ENCODE assay signal across 12 mouse cellular contexts in the genomic region with DNA sequence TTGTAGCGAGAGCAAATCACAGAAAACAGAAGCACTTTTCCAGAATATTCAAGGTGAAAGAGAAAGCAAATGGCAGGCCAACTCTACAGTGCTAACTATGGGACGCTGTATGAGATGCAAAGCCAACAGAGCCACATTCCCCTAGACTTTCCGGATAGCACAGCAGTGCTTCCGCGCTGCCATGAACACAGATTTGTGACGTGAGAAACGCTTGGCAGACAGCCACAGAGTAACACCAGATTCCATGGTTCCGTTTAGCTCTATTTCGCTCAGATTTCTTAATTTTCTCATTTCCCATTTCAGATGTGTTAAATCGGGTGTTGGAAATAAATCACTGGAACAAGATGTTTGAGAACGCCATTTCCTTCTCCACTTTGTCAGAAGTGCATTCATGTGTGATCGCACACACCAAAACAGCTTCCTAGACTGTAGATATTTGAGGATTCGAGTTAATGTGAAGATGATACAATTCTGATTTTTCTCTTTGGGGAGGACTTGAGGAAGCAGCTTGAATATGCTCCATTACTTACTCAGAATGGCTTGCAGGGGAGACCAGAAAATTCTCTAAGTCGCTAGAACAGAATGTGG.
DNase-seq lines count a peak whose midpoint lies in the region; ATAC-seq and TF ChIP-seq lines count a peak whose summit lies in the region.
"Had no signal": no experiment of that assay in that cellular context is flagged by ENCODE, and none has a peak within 500 bp of the region (broad histone marks: within the 10 kb centered on the region; RNA-seq: fewer than 3 reads in every experiment).

No protein-coding gene starts in this region.

- H3K9ac ChIP-seq in midbrain, postnatal 0 days (replicated peaks; ENCODE audit: low read length, poor library complexity, severe bottlenecking): no peak overlapping the region
- H3K9ac ChIP-seq in midbrain, embryonic 15.5 days: no peak overlapping the region
- H3K9ac ChIP-seq: embryonic facial prominence, embryonic 12.5 days; midbrain, embryonic 13.5 days had no signal

- 89% methylated on average over 14 of the region's 14 CpGs for WGBS in midbrain, postnatal 0 days
- 86% methylated on average over 14 of the region's 14 CpGs for WGBS in midbrain, embryonic 15.5 days

- no peak for ATAC-seq in midbrain, postnatal 0 days (ENCODE audit: low FRiP score)
- no peak for ATAC-seq in midbrain, embryonic 15.5 days (replicated peaks)
- no peak for ATAC-seq in granulocyte monocyte progenitor cell, adult 5-6 weeks (replicated peaks; ENCODE audit: poor library complexity, severe bottlenecking)
- ATAC-seq: CD4-positive, CD25-positive, alpha-beta regulatory T cell, adult 4 months; midbrain, embryonic 13.5 days had no signal

- no peaks in the 10 kb centered on the region for H3K9me3 ChIP-seq in midbrain, postnatal 0 days (ENCODE audit: low read length)
- H3K9me3 ChIP-seq in midbrain, embryonic 15.5 days: no peaks in the 10 kb centered on the region
- H3K9me3 ChIP-seq: embryonic facial prominence, embryonic 12.5 days; midbrain, embryonic 13.5 days had no signal

- H3K4me1 ChIP-seq in midbrain, postnatal 0 days (ENCODE audit: insufficient read depth, low read length): no peaks in the 10 kb centered on the region
- no peaks in the 10 kb centered on the region for H3K4me1 ChIP-seq in midbrain, embryonic 15.5 days
- H3K4me1 ChIP-seq: embryonic facial prominence, embryonic 12.5 days; midbrain, embryonic 13.5 days had no signal

- no peak overlapping the region for H3K27ac ChIP-seq in gastrocnemius, adult 2 months
- no peak overlapping the region for H3K27ac ChIP-seq in midbrain, postnatal 0 days (ENCODE audit: low read depth, low read length)
- no peak overlapping the region for H3K27ac ChIP-seq in midbrain, embryonic 15.5 days
- H3K27ac ChIP-seq: embryonic facial prominence, embryonic 12.5 days; midbrain, embryonic 13.5 days; stomach, postnatal 0 days had no signal

- no peak for TF ChIP-seq CTCF in gastrocnemius, adult 2 months (IDR thresholded peaks at IDR 0.05)
- no peak for TF ChIP-seq CTCF in midbrain, postnatal 0 days (IDR thresholded peaks at IDR 0.05)

- intact Hi-C loops in gastrocnemius, adult 2 months (cut with DNase I): no loop called here
- intact Hi-C loops in gastrocnemius, postnatal 14 days (cut with DNase I; ENCODE audit: low total_unique reads): no loop called here
- intact Hi-C loops in left cerebral cortex, postnatal 10 days (cut with DNase I): no loop called here

- H3K27me3 ChIP-seq in midbrain, postnatal 0 days (ENCODE audit: insufficient read depth, low read length): no peaks in the 10 kb centered on the region
- H3K27me3 ChIP-seq in midbrain, embryonic 15.5 days (replicated peaks): no peaks in the 10 kb centered on the region
- H3K27me3 ChIP-seq: embryonic facial prominence, embryonic 12.5 days; midbrain, embryonic 13.5 days had no signal

- peak overlapping the region; percentile 36 for H3K4me3 ChIP-seq in gastrocnemius, adult 2 months
- no peak overlapping the region for H3K4me3 ChIP-seq in midbrain, postnatal 0 days (ENCODE audit: low read depth, low read length)
- H3K4me3 ChIP-seq in midbrain, embryonic 15.5 days: no peak overlapping the region
- H3K4me3 ChIP-seq: embryonic facial prominence, embryonic 12.5 days; midbrain, embryonic 13.5 days had no signal

- DNase-seq in gastrocnemius, adult 2 months: no peak
- DNase-seq in gastrocnemius, postnatal 14 days: no peak
- peak; percentile 37 for DNase-seq in midbrain, postnatal 0 days (ENCODE audit: low spot score)
- DNase-seq in left cerebral cortex, postnatal 10 days (ENCODE audit: extremely low spot score in 1 of 2, low spot score in 2 of 2): peak; percentile 49 to 67
- DNase-seq in adrenal gland, postnatal 10 days: no peak
- DNase-seq in thymus, postnatal 4 days: no peak

- no peaks in the 10 kb centered on the region for H3K36me3 ChIP-seq in midbrain, postnatal 0 days (ENCODE audit: insufficient read depth, low read length)
- H3K36me3 ChIP-seq in midbrain, embryonic 15.5 days (replicated peaks): no peaks in the 10 kb centered on the region
- H3K36me3 ChIP-seq: embryonic facial prominence, embryonic 12.5 days; midbrain, embryonic 13.5 days had no signal

- H3K4me2 ChIP-seq in midbrain, postnatal 0 days (ENCODE audit: low read depth, low read length, poor library complexity, severe bottlenecking): no peak overlapping the region
- H3K4me2 ChIP-seq in midbrain, embryonic 15.5 days: no peak overlapping the region
- H3K4me2 ChIP-seq: embryonic facial prominence, embryonic 12.5 days; midbrain, embryonic 13.5 days had no signal

Comparison
In these comparisons a context has a peak if more than half of its experiments do, and no peak if none do; other contexts are left out.
1. DNase-seq: peak in midbrain, postnatal 0 days (single experiment) and left cerebral cortex, postnatal 10 days (2 of 2); none in gastrocnemius, adult 2 months (single experiment), gastrocnemius, postnatal 14 days (single experiment), adrenal gland, postnatal 10 days (single experiment) and thymus, postnatal 4 days (single experiment).